Mouse (Mus musculus) liver, embryonic 13.5 days (tissue): ENCODE results near the gene Zik1. TPM values are rescaled to one million over a fixed set of nuclear protein-coding genes. Genes with fewer than 3 reads are reported as not detected.
A peak's percentile ranks its signal among the peaks of the same experiment; 100 is the strongest.

Experiments
- ATAC-seq: fragments of 200-750 bp; cut with Nextera tagmentation; 2 replicates; pipeline ENCODE4 v1.8.0; 2017; ENCODE audit warnings: low read depth, mild to moderate bottlenecking, moderate number of reproducible peaks, moderate library complexity
- DNase-seq: peaks from one replicate; pipeline ENCODE4 v3.0.0; 2022
- H3K27ac ChIP-seq: fragments of 300-500 bp; sonication (generic); 2 replicates; pipeline ENCODE4 v1.5.1; 2015; ENCODE audit warnings: moderate library complexity, mild to moderate bottlenecking, inconsistent platforms
- H3K27me3 ChIP-seq: fragments of 300-500 bp; sonication (generic); 2 replicates; pipeline ENCODE4 v1.6.1; 2015; ENCODE audit warnings: mild to moderate bottlenecking, inconsistent platforms
- H3K36me3 ChIP-seq: fragments of 300-500 bp; sonication (generic); 2 replicates; pipeline ENCODE4 v1.6.1; 2015; ENCODE audit warnings: mild to moderate bottlenecking, inconsistent platforms
- H3K4me1 ChIP-seq: fragments of 300-500 bp; sonication (generic); replicated peaks from 2 replicates; pipeline ENCODE4 v1.6.1; 2015; ENCODE audit warnings: inconsistent platforms
- H3K4me2 ChIP-seq: fragments of 300-500 bp; sonication (generic); 2 replicates; pipeline ENCODE4 v1.6.1; 2015; ENCODE audit warnings: inconsistent platforms, mild to moderate bottlenecking, moderate library complexity
- H3K4me3 ChIP-seq: fragments of 300-500 bp; sonication (generic); replicated peaks from 2 replicates; pipeline ENCODE4 v1.5.1; 2015; ENCODE audit warnings: mild to moderate bottlenecking, inconsistent platforms
- H3K9ac ChIP-seq: fragments of 300-500 bp; sonication (generic); 2 replicates; pipeline ENCODE4 v1.6.1; 2015; ENCODE audit warnings: mild to moderate bottlenecking, inconsistent platforms
- H3K9me3 ChIP-seq: fragments of 300-500 bp; sonication (generic); replicated peaks from 2 replicates; pipeline ENCODE4 v1.6.1; 2016; ENCODE audit warnings: inconsistent platforms
- WGBS: fragments of 180-500 bp; shearing (Covaris S2); methylation state at CpG from one replicate; pipeline ENCODE4 v1.1.7; 2015; ENCODE audit not compliant: insufficient replicate concordance; 5-methylcytosine and 5-hydroxymethylcytosine counted together
- polyA plus RNA-seq: library from polyadenylated mRNA; unstranded; fragments of >200 nt; fragmentation: Nextera tagmentation; extraction: Ambion mirVana; gene quantifications from 2 replicates; pipeline ENCODE4 v1.2.1, GENCODE M21; 2015

The Zik1 gene
- 2.7 and 3.4 TPM in 2 replicates for polyA plus RNA-seq

- H3K4me1 ChIP-seq = peaks cover 9% of the 10 kb centered on the region
- 2% methylated on average over 33 of the region's 33 CpGs for WGBS
- H3K9me3 ChIP-seq = no peaks in the 10 kb centered on the region
- ATAC-seq (peak; percentile 98), DNase-seq (peak; percentile 58)
- H3K27me3 ChIP-seq = no peaks in the 10 kb centered on the region
- peak within 1 kb of the TSS; percentile 64 for H3K4me3 ChIP-seq
- H3K36me3 ChIP-seq = peaks cover 27% of the 10 kb centered on the region
- H3K4me2 ChIP-seq = peak within 1 kb of the TSS; percentile 70
- H3K27ac ChIP-seq = no peak within 1 kb of the TSS
- peak within 1 kb of the TSS; percentile 66 for H3K9ac ChIP-seq
Measured at GRCm38 (mm10) chr7:10494786-10495521, at the start of gene Zik1. Zik1 (minus strand) TSS chr7:10495394.

DNA sequence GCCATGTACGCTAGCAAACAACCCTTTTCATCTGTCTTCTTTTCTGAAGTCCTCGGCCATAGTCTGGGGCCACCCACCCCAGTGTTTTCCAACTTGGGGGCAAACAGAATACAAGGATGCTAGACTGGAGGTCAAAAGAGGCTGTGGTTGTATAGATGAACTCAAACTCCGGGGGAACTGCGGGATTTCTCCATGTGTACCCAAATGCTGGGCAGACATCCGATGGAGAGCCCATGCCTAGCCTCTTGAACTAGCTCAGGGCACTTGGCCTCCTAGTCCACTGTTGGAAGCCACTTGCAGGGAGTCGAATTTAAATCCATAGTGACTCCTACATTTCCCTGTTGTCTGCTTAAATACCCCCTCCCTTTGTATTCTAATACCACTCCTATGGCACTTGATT is 384 bp upstream of the Zik1 start:
- Histone ChIP-seq H3K4me2 (0 out of 2 replicates have a peak overlapping the region, but pooled peaks have one; percentile 70), H3K9ac (no peak overlapping the region), H3K36me3 (peaks cover 21% of the 10 kb centered on the region), H3K4me1 (peaks cover 9% of the 10 kb centered on the region), H3K27me3 (no peaks in the 10 kb centered on the region), H3K9me3 (no peaks in the 10 kb centered on the region), H3K27ac (no peak overlapping the region), H3K4me3 (peak overlapping the region; percentile 64; the same call in 1 of the 2 replicates)
- ATAC-seq (no peak), DNase-seq (no peak)
- WGBS = 25% methylated on average over 6 of the region's 6 CpGs

DNA sequence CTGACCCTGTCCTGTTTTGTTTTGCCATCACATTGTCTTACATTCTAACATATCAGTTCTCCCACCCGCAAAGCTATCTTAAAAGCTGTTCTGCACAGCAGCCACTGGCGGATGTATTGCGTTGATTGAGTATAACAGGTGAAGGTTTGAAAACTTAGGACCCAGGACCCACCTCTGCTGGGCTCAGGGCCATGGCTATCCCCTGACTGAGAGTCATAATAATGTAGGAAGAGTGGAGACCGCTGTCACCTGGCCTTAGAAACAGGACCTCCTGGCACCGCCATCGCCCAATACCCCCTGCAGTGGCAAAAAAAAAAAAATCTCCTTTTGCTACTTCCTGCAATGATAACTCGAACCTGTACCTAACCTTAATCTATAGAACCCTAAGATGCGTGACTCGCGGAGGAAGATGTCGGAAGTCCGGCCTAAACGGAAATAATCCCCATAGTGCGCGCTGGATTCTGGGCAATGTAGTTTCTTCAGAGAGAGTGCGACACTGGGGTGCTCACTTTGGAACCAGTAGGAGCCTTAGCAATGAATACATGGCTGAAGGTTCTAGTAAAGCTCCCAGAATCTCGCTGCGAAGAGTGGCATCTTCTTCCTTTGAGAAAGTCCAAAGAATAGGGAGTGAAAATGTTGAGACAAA is 14.5 kb downstream of the Zik1 start:
- Histone ChIP-seq H3K4me3 (no peak overlapping the region), H3K4me2 (no peak overlapping the region), H3K27me3 (no peaks in the 10 kb centered on the region), H3K9me3 (peaks cover 3% of the 10 kb centered on the region; the same call in 1 of the 2 replicates), H3K9ac (no peak overlapping the region), H3K27ac (no peak overlapping the region), H3K36me3 (no peaks in the 10 kb centered on the region), H3K4me1 (no peaks in the 10 kb centered on the region)
- WGBS = 56% methylated on average over 18 of the region's 18 CpGs
- no peak for ATAC-seq
- no peak for DNase-seq

DNA sequence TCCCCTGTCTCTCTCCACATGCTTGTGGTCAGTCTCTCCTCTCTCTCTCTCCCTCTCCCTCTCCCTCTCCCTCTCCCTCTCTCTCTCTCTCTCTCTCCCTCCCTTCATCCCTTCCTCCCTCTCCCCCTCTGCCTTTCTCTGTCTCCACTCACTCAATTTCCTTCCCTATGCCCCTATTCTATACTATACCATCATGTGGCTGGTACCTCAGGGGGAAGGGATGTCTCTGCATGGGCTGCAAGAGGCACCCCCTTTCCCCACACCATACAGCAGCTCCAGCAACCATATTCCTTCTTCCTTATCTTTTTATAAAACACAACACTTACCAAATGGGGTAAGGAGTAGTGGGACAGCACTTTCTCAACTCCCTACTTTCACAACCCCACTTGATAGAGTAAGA is 15.4 kb downstream of the Zik1 start:
- ATAC-seq (no peak), DNase-seq (no peak)
- Histone ChIP-seq H3K36me3 (no peaks in the 10 kb centered on the region), H3K9me3 (peaks cover 3% of the 10 kb centered on the region; the same call in 1 of the 2 replicates), H3K4me3 (no peak overlapping the region), H3K27ac (no peak overlapping the region), H3K27me3 (no peaks in the 10 kb centered on the region), H3K4me2 (no peak overlapping the region), H3K4me1 (no peaks in the 10 kb centered on the region), H3K9ac (no peak overlapping the region)

DNA sequence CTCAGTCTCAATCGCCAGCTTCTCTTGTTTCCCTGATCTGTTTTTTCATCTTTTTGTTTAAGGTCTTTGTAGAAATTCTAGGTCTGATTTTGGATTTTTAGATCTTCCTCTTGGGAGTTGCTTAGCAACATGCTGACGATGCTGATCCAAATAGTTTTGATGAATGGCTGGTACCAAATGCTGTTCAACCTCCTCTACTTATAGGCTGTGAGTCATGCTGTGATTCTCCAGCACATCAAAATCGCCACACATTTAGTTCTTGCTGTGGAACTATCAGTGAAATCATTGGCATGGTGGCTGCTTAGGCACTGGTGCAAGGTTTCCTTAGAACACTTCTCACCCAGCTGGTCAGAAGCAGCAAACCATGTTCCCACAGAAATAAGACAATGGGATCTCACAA is 37.0 kb downstream of the Zik1 start:
- H3K9ac ChIP-seq = no peak overlapping the region
- no peak for ATAC-seq
- WGBS = 51% methylated on average over 3 of the region's 3 CpGs
- no peak overlapping the region for H3K27ac ChIP-seq
- H3K9me3 ChIP-seq = no peaks in the 10 kb centered on the region
- H3K27me3 ChIP-seq = no peaks in the 10 kb centered on the region
- no peak overlapping the region for H3K4me3 ChIP-seq
- H3K4me2 ChIP-seq = no peak overlapping the region
- DNase-seq = no peak
- H3K36me3 ChIP-seq = no peaks in the 10 kb centered on the region
- H3K4me1 ChIP-seq = no peaks in the 10 kb centered on the region

DNA sequence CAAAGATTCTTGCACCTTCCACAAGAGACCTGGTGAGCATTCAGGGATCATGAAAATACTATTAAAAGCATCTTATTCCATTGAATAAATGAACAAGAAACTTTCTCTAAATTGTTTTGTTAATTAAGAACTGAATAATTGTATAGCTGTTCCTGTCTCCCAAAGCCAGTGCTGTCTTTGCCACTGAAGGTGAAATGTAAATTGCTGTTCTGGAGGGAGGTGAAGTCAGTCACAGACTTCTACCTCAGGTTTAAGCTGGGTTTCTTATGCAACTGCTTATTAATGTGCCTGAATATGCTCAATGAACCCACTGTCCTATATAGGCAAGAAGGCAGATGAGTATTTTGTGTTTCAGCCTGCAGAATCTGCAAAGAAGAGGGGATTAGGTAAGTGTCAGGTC is 52.2 kb downstream of the Zik1 start, which contains the start of gene Vmn1r67:
Gene Vmn1r67, plus strand, starts transcription at position 301 of the 400 bp plus-strand sequence.
- no peaks in the 10 kb centered on the region for H3K36me3 ChIP-seq
- ATAC-seq = no peak
- no peak within 1 kb of the TSS for H3K4me2 ChIP-seq
- H3K4me3 ChIP-seq = no peak within 1 kb of the TSS
- H3K9ac ChIP-seq = no peak within 1 kb of the TSS
- H3K4me1 ChIP-seq = no peaks in the 10 kb centered on the region
- H3K9me3 ChIP-seq = no peaks in the 10 kb centered on the region; the same call in 1 of the 2 replicates
- DNase-seq = no peak
- H3K27me3 ChIP-seq = no peaks in the 10 kb centered on the region
- H3K27ac ChIP-seq = no peak within 1 kb of the TSS

Other genes starting within 250 kb of the Zik1 start
- not detected in 2 replicates for gene Vmn1r66, start 217.4 kb downstream of the Zik1 start, polyA plus RNA-seq
- not detected in 2 replicates for gene Vmn1r67, start 52.1 kb downstream of the Zik1 start, polyA plus RNA-seq
- gene Vmn1r68, start 63.1 kb upstream of the Zik1 start, polyA plus RNA-seq = not detected in 2 replicates
- not detected in 2 replicates for gene Vmn1r69, start 118.3 kb upstream of the Zik1 start, polyA plus RNA-seq
- gene Vmn1r70, start 136.1 kb upstream of the Zik1 start, polyA plus RNA-seq = not detected in 2 replicates
- not detected in 2 replicates for gene Nlrp4b, start 192.4 kb upstream of the Zik1 start, polyA plus RNA-seq